Mouse (Mus musculus) heart, postnatal 10 days (tissue): Measurements from ENCODE around the gene Camkmt. TPM values are rescaled to one million over a fixed set of nuclear protein-coding genes. Genes with fewer than 3 reads are reported as not detected.

Experiments used
- DNase-seq, 2 experiments: peaks; one replicate each; pipeline ENCODE4 v3.0.0; 2021
- intact Hi-C: fragments of 180-260 bp; cut with DNase I; formaldehyde crosslinking; loops from one replicate; pipeline ENCODE4 v1.15.1; 2025
- total RNA-seq, 2 experiments: library from RNA; stranded (reverse); gene quantifications; 2 replicates each; pipeline ENCODE4 v1.2.3; 2021

Camkmt gene
- total RNA-seq, 2 experiments from 2014 or later, result 3.7 to 4.4 TPM

DNA sequence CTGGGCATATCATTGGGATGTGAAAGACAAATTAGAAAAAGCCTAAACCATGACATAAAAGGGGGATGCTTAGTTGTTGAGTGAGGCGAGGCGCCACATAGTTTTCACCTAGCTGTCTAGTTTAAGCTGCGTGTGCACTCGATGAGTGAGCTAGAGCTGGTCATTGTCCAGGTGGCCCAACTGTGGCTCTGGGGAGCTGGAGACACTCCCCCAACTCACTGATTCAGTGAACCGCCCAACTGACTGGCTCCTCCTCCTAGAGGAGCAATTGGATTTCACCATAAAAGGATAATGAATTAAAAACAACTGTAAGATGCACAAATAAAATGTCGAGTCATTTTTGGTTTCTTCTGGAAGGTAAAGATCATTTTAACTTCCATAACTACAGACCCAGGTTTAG lies 1.3 kb upstream of the Camkmt start:
- no peak for DNase-seq
- intact Hi-C loops, result loop anchor here (5.0 kb wide), 2 partner anchors 67 to 212 kb away; no protein-coding TSS in a partner anchor

DNA sequence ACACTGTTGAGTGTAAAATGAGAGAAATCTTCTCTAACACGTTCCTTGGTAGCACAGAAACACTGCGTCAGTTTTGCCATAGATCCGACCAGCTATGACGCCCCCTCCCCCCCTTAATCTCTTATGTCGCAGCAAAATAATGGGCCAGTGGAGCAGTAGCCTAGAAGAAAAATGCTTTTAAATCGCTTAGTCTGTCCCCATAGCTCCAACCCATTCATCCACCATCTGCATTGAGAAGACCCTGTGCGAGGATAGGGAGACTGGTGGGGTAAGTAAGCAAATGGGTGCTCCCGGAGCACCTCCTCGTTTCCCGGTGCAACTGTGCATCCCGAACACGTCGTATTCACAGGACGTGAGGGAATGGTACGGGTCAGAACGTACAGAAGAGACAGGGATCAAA lies 731 bp upstream of the Camkmt start:
- no peak for DNase-seq
- intact Hi-C loops, result loop anchor here (5.0 kb wide), 4 partner anchors 67 to 302 kb away; partner anchors contain the start of gene Ppm1b

DNA sequence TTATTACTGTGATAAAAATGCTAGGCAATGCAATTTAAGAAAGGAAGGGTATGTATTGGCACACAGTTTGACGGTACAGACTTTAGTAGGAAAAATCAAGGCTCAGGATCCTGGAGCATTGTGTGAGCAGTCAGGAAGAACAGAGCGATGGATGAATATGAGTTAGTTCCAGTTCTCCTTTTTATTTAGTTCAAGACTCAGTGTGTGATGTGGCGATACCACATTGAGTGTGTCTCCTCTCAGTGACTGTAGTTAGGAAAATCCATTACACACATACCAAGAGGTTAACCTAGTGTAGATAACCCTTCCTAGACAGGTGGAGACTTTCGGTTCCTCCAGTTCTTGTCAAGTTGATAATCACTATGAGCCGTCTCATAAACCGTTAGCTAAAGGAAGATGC lies 1.4 kb downstream of the Camkmt start:
- intact Hi-C loops, result loop anchor here (5.0 kb wide), 2 partner anchors 134 to 304 kb away; partner anchors contain the start of gene Ppm1b
- DNase-seq, result no peak

DNA sequence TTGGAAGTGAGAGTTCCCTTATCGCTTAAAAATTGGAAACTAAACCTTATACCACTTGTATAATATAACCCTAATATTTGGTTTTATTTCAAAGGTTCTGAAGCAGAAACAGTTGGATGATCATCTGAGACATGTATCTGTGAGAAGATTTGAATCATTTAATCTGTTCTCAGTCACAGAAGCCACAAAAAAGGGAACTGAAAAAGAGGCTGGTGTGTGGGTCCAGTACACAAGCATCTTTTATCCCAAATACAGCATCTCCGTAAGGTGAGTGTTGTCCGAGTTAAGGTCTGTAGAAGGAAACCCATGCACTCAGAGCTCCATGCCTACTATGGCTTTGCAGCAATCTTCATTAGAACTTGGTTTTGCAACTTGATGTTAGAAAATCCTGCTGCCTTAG lies 6.0 kb downstream of the Camkmt start:
- intact Hi-C loops, result no loop called here
- DNase-seq, result no peak

DNA sequence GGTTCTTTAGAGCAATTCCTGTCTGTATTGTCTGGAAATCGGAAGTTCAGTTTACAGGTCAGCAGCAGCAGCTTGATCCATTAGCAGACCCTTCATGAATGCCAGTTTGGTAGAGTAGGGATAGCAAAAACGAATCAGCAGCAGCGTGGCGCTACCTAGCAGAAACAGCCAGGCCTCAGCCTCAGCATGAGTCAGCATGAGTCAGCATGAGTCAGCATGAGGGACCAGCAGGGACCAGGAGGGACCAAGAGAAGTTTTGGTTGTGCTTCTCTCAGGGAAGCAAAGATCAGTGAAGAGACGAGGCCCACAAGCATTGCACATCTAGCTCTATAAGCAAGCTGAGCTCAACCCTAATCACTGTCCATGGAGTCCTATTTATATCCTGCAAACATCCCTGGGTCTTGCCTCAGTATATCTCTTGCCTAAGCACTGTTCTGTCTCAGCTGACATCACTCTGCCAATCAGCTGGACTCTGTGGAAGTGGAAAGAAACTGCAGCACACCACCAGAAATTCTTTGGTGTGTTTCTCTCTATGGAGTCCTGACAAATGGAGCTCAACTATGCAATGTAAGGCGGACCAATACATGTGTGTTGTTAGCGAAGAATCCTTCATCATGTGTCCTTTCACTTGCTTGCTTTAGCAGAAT lies 8.4 kb downstream of the Camkmt start:
- no peak for DNase-seq
- intact Hi-C loops, result no loop called here

DNA sequence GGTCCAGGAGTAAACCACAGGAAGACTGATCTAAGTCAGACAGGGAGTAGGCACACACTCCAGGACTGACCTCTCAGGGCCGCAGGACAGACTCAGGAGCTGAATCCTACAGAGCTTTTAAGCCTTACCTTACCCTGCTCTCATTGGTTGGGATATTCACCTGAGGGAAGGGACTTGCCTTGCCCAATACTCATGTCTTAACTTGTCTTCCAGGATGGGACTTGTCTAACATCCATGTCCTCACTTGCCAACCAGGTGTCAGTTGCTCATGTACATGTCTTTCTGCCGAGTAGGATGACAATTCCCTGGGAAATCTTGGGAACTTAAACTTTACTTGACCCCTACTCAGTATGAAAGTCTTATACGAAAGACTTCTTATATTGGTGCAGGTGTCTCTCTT lies 9.9 kb downstream of the Camkmt start:
- intact Hi-C loops, result no loop called here
- no peak for DNase-seq

DNA sequence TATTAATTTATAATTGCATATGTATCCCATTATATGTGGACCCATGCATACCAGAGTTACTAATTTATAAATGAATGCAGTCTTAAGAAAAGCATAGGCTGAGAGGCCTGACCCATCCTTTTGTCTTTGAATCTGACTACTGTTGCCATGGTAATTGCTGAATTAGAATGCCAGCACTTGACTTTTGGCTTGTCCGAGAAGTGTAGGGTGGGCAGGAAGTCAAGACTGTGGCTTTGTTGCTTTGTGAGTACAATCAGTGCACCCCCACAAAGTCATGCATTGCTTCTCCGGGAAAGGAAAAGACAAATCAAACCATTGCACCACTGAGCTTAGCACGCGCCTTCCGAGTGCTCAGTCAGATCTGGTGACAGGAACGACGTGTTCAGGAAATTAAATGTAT lies 11.4 kb downstream of the Camkmt start:
- intact Hi-C loops, result no loop called here

DNA sequence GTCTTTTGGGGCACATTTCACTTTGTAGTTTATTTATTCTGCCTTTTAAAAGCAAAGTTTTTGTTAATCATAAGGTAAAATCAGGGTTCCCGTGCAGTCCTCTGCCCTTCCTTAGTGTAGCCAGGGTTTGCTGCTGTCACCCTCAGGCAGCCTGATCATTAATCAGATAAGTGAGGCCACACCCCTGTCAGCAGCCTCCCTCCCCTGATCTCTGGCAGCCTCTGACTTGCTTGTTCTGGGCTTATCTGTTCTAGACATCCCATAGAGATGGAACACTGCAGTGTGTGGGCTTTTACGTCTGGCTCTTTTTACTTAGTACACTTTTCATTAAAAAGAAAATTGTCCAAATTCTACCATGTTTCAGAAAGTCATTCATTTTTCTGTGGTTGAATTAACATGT lies 13.0 kb downstream of the Camkmt start:
- no peak for DNase-seq

More for the DNA sequence above, 11.4 kb downstream of the Camkmt start:
- DNase-seq, result no peak

DNA sequence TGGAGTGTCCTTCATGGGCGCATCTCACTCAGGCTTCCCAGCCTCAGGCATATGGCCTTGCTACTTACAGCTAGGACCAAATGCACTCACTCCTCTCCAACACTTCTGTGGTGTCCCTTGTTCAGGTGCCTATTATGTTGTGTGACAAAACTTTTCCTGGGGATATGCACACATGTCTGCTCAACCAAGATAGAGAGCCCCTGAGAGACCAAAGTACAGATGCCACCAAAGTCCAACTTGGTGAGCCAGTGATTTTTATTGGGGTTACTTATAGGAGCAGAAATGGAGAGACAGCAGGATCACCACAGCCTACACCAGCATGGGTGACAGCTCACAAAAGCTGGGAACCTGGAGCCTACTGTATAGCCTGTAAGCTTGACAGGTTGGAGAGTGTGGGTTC lies 20.3 kb downstream of the Camkmt start:
- no peak for DNase-seq

More for the DNA sequence above, 13.0 kb downstream of the Camkmt start:
- intact Hi-C loops, result no loop called here

DNA sequence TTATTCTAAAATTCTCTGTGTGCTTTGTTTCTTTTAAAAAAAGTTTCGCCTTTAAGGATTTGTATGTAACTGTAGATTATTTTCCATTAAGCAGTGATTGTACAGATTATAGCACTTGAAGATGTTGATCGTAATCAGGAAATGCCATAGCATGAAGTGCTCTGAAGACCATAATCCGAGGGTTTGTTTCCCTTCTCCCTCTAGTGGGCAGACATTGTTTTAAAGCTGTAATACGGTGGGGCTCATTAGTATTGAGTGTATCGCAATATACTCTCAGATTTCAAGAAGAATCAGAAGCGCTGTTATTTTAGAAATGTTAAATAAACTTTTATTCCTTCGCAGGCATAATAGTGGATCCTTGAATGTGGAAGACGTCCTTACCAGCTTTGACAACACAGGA lies 23.1 kb downstream of the Camkmt start:
- intact Hi-C loops, result loop anchor here (10.0 kb wide), 1 partner anchor 951 kb away; no protein-coding TSS in a partner anchor

More for the DNA sequence above, 20.3 kb downstream of the Camkmt start:
- intact Hi-C loops, result loop anchor here (10.0 kb wide), 1 partner anchor 954 kb away; no protein-coding TSS in a partner anchor

DNA sequence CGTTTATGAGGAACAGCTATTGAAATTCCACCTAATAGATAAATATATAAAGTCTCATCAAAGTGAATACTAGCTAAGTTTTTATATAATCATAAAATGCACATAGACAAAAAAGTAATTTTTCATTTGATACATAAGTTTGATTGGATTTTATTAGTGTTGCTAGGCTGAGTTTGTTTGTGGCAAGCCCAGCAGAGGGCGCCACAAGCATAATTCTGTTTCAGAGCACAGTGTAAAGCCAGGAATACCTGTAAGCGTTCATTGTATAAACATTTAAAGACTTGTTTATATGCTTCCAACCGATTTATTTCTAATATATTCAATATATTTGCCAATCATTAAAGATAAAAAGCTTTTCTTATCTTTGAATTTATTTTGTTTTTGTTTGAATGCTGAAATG lies 26.3 kb downstream of the Camkmt start:
- peak; percentile 50 to 68 for DNase-seq
- intact Hi-C loops, result loop anchor here (1.0 to 10.0 kb wide), 5 partner anchors 72 to 948 kb away; no protein-coding TSS in a partner anchor

More for the DNA sequence above, 23.1 kb downstream of the Camkmt start:
- DNase-seq, result no peak

DNA sequence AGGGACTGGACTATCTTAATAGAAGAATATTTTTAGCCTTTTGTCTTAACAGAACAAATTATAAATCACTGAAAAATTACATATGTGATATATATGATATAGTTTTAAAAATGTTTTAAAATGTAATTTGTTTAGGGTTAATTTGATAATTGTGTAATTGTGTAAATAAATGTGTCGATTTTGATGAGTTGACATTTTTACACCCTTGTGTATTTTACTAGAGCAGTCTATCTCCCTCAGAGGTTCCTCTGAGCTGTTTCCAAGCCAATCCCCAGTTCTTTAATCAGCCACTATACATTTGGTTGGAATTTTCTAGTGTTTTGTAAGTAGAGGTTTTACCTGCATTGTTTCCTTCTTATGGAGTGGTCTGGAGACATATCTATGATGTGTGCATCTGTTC lies 48.0 kb downstream of the Camkmt start:
- intact Hi-C loops, result no loop called here
- DNase-seq, result no peak

DNA sequence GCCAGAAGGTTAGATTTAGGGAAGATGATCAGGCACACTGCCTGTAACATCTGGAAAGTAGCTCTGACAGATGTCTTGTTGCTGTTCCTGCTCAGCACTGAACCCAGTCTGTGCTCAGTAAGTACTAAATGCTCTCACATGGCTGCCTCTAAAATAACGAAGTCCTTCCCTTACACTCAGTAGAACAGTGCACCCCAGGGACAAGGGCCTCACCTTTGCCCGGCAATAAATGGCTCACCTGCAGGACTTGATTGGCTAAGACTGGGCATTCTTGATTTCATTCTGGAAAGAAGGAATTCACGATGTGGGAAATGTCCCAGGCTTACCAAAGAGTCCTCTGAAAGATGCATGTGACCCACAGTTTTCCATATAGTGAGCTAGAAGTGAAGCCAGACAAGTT lies 51.3 kb downstream of the Camkmt start:
- no peak for DNase-seq
- intact Hi-C loops, result no loop called here

DNA sequence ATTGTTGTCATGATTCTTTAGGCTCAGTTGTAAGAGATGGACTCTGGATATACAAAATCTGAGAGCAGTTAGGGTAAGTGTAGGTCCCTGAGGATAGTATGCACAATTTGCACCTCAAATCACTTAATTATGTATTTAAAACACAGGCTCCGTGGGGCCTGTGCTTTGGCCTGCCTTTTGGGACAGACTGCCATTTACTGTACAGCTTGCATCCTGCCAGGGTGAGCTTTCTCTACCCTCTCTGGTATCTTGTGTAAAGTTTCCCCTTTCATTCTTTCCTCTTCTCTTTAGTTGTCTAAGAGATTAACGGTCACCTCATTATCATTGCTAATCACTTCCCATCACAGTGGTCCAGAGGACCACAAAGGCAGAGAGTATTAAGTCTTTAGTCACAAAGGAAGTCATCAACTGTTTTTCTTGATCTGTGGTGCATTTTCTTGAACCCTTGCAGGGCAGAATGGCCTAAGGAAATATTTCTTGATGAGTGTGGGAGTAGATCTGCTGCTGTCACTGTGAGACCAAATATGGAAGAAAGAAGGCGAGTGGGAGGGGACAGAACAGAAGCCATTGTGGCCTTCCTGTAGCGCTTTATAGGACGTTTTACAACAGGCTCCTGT lies 52.3 kb downstream of the Camkmt start:
- intact Hi-C loops, result no loop called here
- DNase-seq, result no peak

DNA sequence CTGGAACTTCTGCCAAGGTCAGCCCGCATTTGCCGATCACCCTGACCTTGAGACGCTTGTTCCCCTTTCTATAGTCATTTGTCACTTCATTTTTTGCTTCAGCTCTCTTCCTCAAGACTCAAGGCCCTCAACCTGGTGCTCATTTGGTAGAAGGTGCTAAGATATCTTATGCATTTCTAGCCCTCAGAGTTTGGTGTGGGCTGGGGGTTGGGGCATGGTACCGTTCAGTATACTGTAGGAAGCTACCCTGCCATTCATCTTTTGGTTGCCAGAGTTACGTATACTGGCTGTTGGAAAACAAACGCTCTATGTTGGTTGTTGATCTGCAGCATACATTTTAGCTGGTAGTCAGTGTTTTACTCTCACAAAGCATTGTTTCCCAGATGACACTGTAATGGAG lies 53.8 kb downstream of the Camkmt start:
- intact Hi-C loops, result no loop called here

DNA sequence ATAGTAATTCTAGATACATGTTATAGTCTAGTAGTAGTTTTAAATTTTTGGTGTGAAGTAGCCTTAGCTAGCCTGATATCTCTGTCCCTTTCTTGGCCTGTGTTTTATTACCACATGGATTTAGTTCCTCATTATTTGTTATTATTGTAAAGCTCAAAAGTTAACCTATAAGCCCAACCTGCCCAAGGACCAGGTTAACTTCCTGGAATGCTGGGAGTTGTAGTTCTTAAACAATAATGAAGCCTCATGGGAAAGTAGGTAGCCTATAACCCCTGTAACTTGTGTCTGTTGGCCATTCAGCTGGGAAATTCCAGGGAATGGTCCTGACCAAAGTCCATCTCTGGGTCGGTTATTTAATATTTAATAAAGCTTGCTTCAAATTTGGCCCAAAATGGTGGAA lies 58.0 kb downstream of the Camkmt start:
- intact Hi-C loops, result no loop called here
- no peak for DNase-seq

More for the DNA sequence above, 53.8 kb downstream of the Camkmt start:
- DNase-seq, result no peak

DNA sequence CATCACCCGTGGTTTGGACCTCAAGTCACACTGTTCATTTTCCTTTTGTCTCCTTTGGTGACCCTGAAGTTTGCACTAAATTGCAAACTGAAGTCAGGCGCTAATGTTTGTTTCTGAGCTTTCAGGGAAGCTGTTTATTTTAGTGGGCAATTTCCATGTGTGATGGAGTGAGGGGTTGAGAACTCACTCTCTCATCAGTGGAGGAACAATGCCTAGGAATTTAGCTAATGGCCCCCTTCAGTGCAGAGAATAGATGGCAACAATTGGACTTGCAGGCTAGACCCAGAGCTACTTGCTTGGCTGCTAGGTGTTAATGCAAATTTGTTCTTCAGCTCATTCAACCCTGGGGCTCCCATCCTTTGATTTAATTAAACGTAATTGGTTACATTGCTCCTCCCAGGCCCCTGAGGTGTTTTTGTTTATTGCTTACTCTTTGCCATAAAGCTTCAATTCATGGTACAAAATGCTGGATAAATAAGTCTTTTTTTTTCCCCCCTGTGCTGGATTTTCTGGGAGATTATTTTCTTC lies 58.9 kb downstream of the Camkmt start:
- intact Hi-C loops, result no loop called here
- DNase-seq, result no peak

DNA sequence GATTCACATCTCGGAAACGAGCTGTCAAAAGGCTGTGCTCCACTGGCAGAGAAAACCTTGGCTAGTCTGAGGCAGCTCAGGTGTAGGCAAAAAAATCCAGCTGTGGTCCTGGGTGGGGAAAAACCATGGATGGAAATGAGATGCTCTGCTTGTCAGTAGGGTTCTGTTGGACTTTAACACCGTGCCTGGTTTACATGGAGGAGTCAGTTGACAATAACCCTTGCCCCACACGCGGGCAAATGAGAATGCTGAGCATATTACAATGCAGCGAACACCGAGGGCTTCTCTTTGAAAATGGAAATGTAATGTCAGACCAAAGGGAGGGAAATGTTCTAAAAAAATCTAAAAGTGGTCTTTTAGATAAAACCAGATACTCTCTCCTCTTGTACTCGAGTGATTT lies 60.9 kb downstream of the Camkmt start:
- DNase-seq, result no peak
- intact Hi-C loops, result no loop called here

DNA sequence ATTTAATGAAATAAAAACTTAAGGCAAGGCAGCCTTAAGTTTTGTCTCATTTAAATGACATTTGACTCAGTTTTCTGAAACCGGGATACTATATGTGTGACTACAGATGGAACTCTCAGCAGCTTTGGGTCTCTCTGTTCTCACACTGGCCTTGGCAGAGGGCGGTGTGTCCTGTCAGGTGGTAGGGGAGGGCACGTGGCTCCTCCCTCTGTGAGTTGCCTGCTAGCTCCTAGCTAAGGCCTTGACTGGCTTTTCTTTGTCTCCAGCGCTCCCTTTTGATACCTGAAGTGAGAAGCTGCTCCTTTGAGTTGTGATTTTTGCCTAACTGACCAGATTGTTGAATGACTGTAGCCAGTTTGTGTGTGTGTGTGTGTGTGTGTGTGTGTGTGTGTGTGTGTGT lies 67.8 kb downstream of the Camkmt start:
- intact Hi-C loops, result no loop called here

DNA sequence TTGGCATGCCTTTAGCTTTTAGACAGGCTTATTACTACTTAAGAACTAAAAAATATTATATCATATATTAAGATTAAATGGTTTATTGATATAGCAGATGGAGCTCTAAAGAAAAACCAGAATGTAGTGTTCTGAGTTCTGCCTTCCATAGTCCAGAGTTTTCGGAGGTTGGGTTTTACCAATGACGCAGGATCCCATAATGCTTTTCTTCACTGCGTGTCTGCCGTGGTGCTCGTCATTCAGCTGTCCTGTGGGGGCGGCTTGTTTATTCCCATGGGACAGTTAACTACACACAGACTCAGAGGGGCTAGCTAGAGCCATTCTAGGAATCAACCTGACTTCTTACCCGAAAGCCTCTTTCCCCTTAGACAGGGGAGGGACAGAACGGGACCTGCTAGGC lies 69.2 kb downstream of the Camkmt start:
- intact Hi-C loops, result no loop called here
- DNase-seq, result no peak

More for the DNA sequence above, 67.8 kb downstream of the Camkmt start:
- no peak for DNase-seq

DNA sequence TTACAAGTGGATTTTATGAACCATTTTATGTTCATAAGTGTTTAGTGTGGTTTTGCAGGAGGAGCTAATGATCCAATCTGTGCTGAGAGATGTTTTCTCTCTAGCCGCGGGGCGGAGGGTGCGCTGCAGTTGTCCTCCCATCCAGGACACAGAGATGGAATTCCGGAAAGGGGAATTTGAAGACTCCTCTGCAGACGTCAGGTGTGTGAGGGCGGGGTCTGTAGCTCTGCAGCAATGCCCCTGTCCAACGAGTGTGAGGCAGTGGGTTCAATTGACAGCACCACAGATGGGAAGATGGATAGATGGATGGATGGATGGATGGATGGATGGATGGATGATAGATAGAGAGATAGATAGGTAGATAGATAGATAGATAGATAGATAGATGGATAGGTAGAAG lies 70.4 kb downstream of the Camkmt start:
- intact Hi-C loops, result no loop called here
- no peak for DNase-seq
